Mouse (Mus musculus) forebrain, embryonic 14.5 days (tissue): Measurements from ENCODE around the gene Tlr8. TPM values are rescaled to one million over a fixed set of nuclear protein-coding genes. Genes with fewer than 3 reads are reported as not detected.
A peak's percentile ranks its signal among the peaks of the same experiment; 100 is the strongest.
"Not testable (repeated sequence)": the region's sequence is repeated elsewhere in the genome, so short reads cannot be mapped to it uniquely, and the experiment has no call there.

Experiments used
- ATAC-seq: fragments of 200-750 bp; cut with Nextera tagmentation; 2 replicates; pipeline ENCODE4 v1.8.0; 2017; ENCODE audit warnings: mild to moderate bottlenecking, moderate library complexity
- DNase-seq: peaks from one replicate; pipeline ENCODE4 v3.0.0-alpha.2; 2015; ENCODE audit warnings: low spot score
- H3K27ac ChIP-seq: fragments of 300-500 bp; sonication (generic); 2 replicates; pipeline ENCODE4 v1.5.1; 2014; ENCODE audit warnings: low read depth, mild to moderate bottlenecking, control low read depth, low read length, moderate library complexity
- H3K27me3 ChIP-seq: fragments of 300-500 bp; sonication (generic); replicated peaks from 2 replicates; pipeline ENCODE4 v1.6.1; 2014; ENCODE audit warnings: low read length, control low read depth, mixed read lengths; ENCODE audit not compliant: control insufficient read depth, insufficient read depth
- H3K36me3 ChIP-seq: fragments of 300-500 bp; sonication (generic); 2 replicates; pipeline ENCODE4 v1.6.1; 2014; ENCODE audit warnings: low read length, control low read depth; ENCODE audit not compliant: control insufficient read depth, insufficient read depth
- H3K4me1 ChIP-seq: fragments of 300-500 bp; sonication (generic); 2 replicates; pipeline ENCODE4 v1.6.1; 2014; ENCODE audit warnings: antibody characterized with exemption, low read length, control low read depth; ENCODE audit not compliant: control insufficient read depth, insufficient read depth
- H3K4me2 ChIP-seq: fragments of 300-500 bp; sonication (generic); 2 replicates; pipeline ENCODE4 v1.6.1; 2014; ENCODE audit warnings: mild to moderate bottlenecking, control low read depth, low read length
- H3K4me3 ChIP-seq: fragments of 300-500 bp; sonication (generic); 2 replicates; pipeline ENCODE4 v1.5.1; 2014; ENCODE audit warnings: low read depth, low read length, control low read depth
- H3K9ac ChIP-seq: fragments of 300-500 bp; sonication (generic); 2 replicates; pipeline ENCODE4 v1.6.1; 2014; ENCODE audit warnings: mild to moderate bottlenecking, low read length, control low read depth, moderate library complexity
- H3K9me3 ChIP-seq: fragments of 300-500 bp; sonication (generic); replicated peaks from 2 replicates; pipeline ENCODE4 v1.6.1; 2016; ENCODE audit warnings: low read length, control low read depth, mixed read lengths; ENCODE audit not compliant: control insufficient read depth
- WGBS: fragments of 180-500 bp; shearing (Covaris S2); extraction: QIAGEN DNeasy Blood & Tissue Kit; methylation state at CpG from one replicate; pipeline ENCODE4 v1.1.7; 2014; 5-methylcytosine and 5-hydroxymethylcytosine counted together
- polyA plus RNA-seq: library from polyadenylated mRNA; unstranded; fragments of >200 nt; fragmentation: Nextera tagmentation; extraction: Ambion mirVana; gene quantifications from 2 replicates; pipeline ENCODE4 v1.2.1, GENCODE M21; 2014

Gene Tlr8
- polyA plus RNA-seq = 0.17 and 0.22 TPM in 2 replicates

DNA sequence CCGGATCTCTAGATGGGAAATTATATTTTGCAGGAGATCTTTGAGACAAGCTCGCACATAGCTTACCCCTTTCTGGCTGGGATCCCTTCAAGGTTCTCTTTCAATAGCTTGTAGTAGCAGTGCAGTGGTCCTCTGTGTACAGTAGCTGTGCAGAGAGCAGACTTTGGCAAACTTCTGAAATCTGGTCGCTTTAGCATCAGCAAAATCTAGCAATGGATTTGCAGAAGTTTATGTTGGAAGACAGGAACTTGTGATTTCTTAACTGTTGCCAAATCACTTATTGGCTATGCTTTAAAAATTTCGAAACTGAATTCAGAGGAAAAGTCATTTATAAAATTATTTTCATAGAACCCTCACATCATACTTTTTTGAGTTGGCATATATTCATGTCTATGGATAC, at the start of gene Tlr8:
Gene Tlr8, minus strand, starts transcription at position 244 of the 400 bp plus-strand sequence.
- 79% methylated on average over 4 of the region's 4 CpGs for WGBS
- DNase-seq (no peak), ATAC-seq (no peak)
- Histone ChIP-seq H3K4me1 (no peaks in the 10 kb centered on the region), H3K27ac (no peak within 1 kb of the TSS), H3K9ac (no peak within 1 kb of the TSS), H3K36me3 (no peaks in the 10 kb centered on the region), H3K9me3 (no peaks in the 10 kb centered on the region), H3K27me3 (no peaks in the 10 kb centered on the region), H3K4me3 (no peak within 1 kb of the TSS), H3K4me2 (no peak within 1 kb of the TSS)

DNA sequence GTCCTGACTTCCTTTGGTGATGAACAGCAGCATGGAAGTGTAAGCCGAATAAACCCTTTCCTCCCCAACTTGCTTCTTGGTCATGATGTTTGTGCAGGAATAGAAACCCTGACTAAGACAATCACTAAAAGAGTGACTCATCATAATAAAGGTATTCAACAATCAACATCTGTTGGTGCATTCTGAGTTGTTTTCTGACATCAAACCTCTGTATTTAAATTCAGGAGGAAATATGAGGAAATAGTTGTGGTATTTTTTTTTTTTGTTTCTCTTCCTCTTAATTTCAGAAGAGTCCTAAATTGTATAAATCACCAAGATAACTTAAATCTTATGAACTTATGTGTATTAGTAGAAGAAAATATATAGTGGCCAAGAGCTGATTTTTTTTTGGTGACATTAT, 37.9 kb upstream of the Tlr8 start:
- not testable (repeated sequence) for H3K4me2 ChIP-seq, H3K4me3 ChIP-seq, H3K9me3 ChIP-seq, H3K36me3 ChIP-seq, H3K27me3 ChIP-seq, ATAC-seq, H3K27ac ChIP-seq, DNase-seq, H3K9ac ChIP-seq, H3K4me1 ChIP-seq
- WGBS = no CpG with 5 or more reads among the region's 1 CpGs

GRCm38 (mm10) chrX:167276953-167277352, 12.8 kb upstream of the Tlr8 start:
- ATAC-seq = peak; percentile 50; the same call in 1 of the 2 replicates
- WGBS = 31% methylated on average over 9 of the region's 9 CpGs
- Histone ChIP-seq H3K36me3 (no peaks in the 10 kb centered on the region), H3K4me2 (no peak overlapping the region), H3K27ac (no peak overlapping the region), H3K9me3 (no peaks in the 10 kb centered on the region), H3K9ac (no peak overlapping the region), H3K4me3 (no peak overlapping the region), H3K27me3 (no peaks in the 10 kb centered on the region), H3K4me1 (no peaks in the 10 kb centered on the region)
- peak; percentile 73 for DNase-seq

- no peak overlapping the region for H3K4me3 ChIP-seq
- H3K4me1 ChIP-seq = no peaks in the 10 kb centered on the region
- no peak overlapping the region for H3K27ac ChIP-seq
- H3K9me3 ChIP-seq = no peaks in the 10 kb centered on the region
- no peak overlapping the region for H3K4me2 ChIP-seq
- no peaks in the 10 kb centered on the region for H3K27me3 ChIP-seq
- WGBS = 74% methylated on average over 10 of the region's 10 CpGs
- DNase-seq (no peak), ATAC-seq (no peak)
- no peaks in the 10 kb centered on the region for H3K36me3 ChIP-seq
- no peak overlapping the region for H3K9ac ChIP-seq
These were observed 12.4 kb upstream of the Tlr8 start for GRCm38 (mm10) chrX:167276551-167276950.

GRCm38 (mm10) chrX:167263530-167263929, 599 bp downstream of the Tlr8 start:
- no peak overlapping the region for H3K4me3 ChIP-seq
- ATAC-seq (no peak), DNase-seq (no peak)
- no peak overlapping the region for H3K9ac ChIP-seq
- H3K27ac ChIP-seq = no peak overlapping the region
- H3K4me2 ChIP-seq = no peak overlapping the region
- no peaks in the 10 kb centered on the region for H3K9me3 ChIP-seq
- H3K36me3 ChIP-seq = no peaks in the 10 kb centered on the region
- H3K4me1 ChIP-seq = no peaks in the 10 kb centered on the region
- WGBS = 87% methylated on average over 4 of the region's 4 CpGs
- no peaks in the 10 kb centered on the region for H3K27me3 ChIP-seq

DNA sequence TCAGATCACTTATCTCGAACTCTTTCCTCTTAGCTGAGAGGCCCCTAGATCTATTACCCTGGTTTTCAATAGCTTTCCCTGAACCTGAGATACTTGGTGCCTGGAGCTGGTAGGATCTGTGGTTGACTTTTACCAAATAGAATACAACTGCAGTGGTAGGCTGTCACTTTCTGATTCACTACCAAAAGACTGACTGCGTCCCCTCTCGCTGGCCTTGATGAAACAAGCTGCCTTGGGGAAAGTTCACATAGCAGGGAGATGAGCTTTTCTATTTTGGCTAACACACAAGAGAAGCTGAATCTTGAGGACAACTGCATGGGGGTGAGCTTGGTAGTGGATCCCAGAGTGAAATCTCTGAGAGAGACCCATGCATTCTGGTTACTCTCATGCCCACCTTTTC, 22.4 kb downstream of the Tlr8 start:
- 93% methylated on average over 3 of the region's 3 CpGs for WGBS
- no peak overlapping the region for H3K9ac ChIP-seq
- no peak for ATAC-seq

DNA sequence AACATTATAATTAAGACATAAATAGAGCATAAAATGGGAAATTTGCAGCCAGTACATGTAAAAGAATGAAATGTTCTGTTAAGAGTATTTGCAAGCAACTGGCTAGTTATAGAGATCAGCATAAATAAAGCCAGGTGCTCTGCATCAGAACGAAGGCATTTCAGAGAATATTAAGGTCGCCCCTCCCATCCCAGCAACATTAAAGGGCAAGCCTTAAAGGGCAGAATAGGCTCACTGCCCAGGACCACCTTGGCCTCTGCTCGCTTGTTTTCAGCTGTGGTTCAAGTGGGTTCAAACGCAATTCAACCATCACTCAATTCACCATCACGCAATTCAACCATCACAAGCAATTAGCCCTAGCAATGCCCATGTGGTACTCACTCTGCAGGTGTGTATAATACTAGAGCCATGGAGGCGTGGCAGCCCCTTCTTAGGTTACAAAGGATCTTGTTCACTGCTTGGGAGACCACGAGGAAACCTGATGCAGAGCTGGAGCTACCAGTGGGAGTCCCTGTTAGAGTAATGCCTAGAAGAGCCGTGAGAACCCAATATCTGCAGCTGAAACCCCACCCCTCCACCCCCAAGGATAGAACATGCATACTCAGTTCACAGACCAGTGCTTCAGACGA, 24.7 kb downstream of the Tlr8 start:
- ATAC-seq (no peak), DNase-seq (no peak)
- H3K27ac ChIP-seq = no peak overlapping the region
- no peaks in the 10 kb centered on the region for H3K9me3 ChIP-seq
- no peak overlapping the region for H3K9ac ChIP-seq
- no peak overlapping the region for H3K4me2 ChIP-seq
- WGBS = 40% methylated on average over 9 of the region's 9 CpGs
- H3K27me3 ChIP-seq = no peaks in the 10 kb centered on the region
- no peaks in the 10 kb centered on the region for H3K36me3 ChIP-seq
- no peak overlapping the region for H3K4me3 ChIP-seq
- no peaks in the 10 kb centered on the region for H3K4me1 ChIP-seq

More for the DNA sequence above, 22.4 kb downstream of the Tlr8 start:
- Histone ChIP-seq H3K9me3 (no peaks in the 10 kb centered on the region), H3K27me3 (no peaks in the 10 kb centered on the region), H3K4me1 (no peaks in the 10 kb centered on the region), H3K4me2 (no peak overlapping the region), H3K27ac (no peak overlapping the region), H3K36me3 (no peaks in the 10 kb centered on the region), H3K4me3 (no peak overlapping the region)
- DNase-seq = no peak

DNA sequence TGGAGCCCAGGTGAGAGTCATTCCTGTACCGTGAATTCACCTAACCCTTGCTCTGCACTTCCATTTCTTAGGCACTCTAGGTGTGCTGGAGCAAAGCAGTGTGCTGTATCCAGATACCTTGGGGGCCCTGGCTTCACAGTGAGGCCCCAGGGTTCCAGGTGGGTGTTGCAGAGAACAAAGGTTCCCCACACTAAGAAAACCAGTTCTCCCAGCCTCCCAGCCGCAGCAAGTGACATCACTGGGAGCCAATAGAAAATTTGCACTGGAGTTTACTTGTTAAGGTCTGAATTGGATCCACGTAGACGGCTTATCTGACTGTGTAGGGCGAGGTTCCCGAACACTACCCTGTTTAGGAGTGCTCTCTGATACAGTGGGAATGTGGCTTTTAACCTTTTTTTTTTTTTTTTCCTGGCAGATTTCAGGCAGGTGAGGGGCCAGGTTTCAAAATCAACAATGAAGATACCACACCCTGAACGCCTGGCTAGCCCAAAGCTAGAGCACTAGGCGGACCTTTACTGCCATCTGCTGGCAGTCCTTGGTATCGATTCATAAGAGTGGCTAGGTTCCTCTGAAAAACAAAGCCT, 30.9 kb downstream of the Tlr8 start:
- Histone ChIP-seq H3K9ac (no peak overlapping the region), H3K27me3 (no peaks in the 10 kb centered on the region), H3K4me1 (no peaks in the 10 kb centered on the region), H3K4me2 (no peak overlapping the region), H3K9me3 (no peaks in the 10 kb centered on the region), H3K27ac (no peak overlapping the region), H3K4me3 (no peak overlapping the region), H3K36me3 (no peaks in the 10 kb centered on the region)
- peak; percentile 82 for ATAC-seq
- 28% methylated on average over 9 of the region's 9 CpGs for whole genome bisulfite sequencing
- DNase-seq = peak; percentile 81

DNA sequence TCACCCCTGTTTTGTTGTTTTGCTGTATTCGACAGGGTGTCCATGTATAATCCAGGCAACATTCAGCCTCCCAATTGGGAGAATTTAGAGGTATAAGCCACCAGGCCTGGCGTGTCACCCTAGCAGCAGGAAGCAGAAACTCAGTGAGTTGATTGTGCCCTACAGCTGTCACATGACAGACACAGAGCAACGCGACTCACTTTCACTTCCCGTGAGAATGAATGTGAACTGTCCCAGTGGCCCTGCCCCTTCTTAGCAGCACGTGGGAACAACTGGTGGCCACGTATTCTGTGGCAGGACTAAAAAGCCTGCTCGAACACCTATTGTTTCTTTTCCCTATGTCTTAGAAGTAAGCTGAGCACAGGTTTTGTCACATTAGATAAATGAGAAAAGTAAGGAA, 33.0 kb downstream of the Tlr8 start:
- Histone ChIP-seq H3K27ac (no peak overlapping the region), H3K9ac (no peak overlapping the region), H3K36me3 (no peaks in the 10 kb centered on the region), H3K4me1 (no peaks in the 10 kb centered on the region), H3K27me3 (no peaks in the 10 kb centered on the region), H3K4me2 (no peak overlapping the region), H3K9me3 (no peaks in the 10 kb centered on the region), H3K4me3 (no peak overlapping the region)
- ATAC-seq (no peak), DNase-seq (peak; percentile 3)
- 60% methylated on average over 8 of the region's 8 CpGs for WGBS
